Mouse (Mus musculus): ENCODE data around the gene Casc3. TPM values are rescaled to one million over a fixed set of nuclear protein-coding genes. Genes with fewer than 3 reads are reported as not detected.

Gene Casc3
- polyA plus RNA-seq, 1 experiment from 2014 or later = 59.9 TPM

- no peaks in the 10 kb centered on the region for H3K27me3 ChIP-seq (ENCODE audit: control insufficient read depth, insufficient read depth, low read length)
- ATAC-seq (replicated peaks; ENCODE audit: low FRiP score) = no peak
- H3K27ac ChIP-seq (ENCODE audit: low read depth, low read length) = no peak overlapping the region
Observed at GRCm38 (mm10) chr11:98872040-98872439, 67.3 kb downstream of the Casc3 start.

GRCm38 (mm10) chr11:98873900-98874299 lies 69.2 kb downstream of the Casc3 start:
- no peak for DNase-seq (ENCODE audit: low spot score)
- Histone ChIP-seq H3K4me1 (replicated peaks; ENCODE audit: control insufficient read depth, insufficient read depth, low read length) (no peaks in the 10 kb centered on the region), H3K9ac (ENCODE audit: low read length) (no peak overlapping the region), H3K9me3 (ENCODE audit: control insufficient read depth, low read length) (no peaks in the 10 kb centered on the region), H3K4me2 (ENCODE audit: low read depth, low read length, severe bottlenecking) (no peak overlapping the region), H3K4me3 (ENCODE audit: low read depth, low read length) (no peak overlapping the region), H3K27me3 (ENCODE audit: control insufficient read depth, insufficient read depth, low read length) (no peaks in the 10 kb centered on the region), H3K27ac (ENCODE audit: low read depth, low read length) (no peak overlapping the region), H3K36me3 (ENCODE audit: control insufficient read depth, insufficient read depth, low read length) (no peaks in the 10 kb centered on the region)
- WGBS = 95% methylated on average over 9 of the region's 9 CpGs
- ATAC-seq (replicated peaks; ENCODE audit: low FRiP score) = no peak

More at GRCm38 (mm10) chr11:98872040-98872439, 67.3 kb downstream of the Casc3 start:
- no peak overlapping the region for H3K9ac ChIP-seq (ENCODE audit: low read length)
- no peaks in the 10 kb centered on the region for H3K36me3 ChIP-seq (ENCODE audit: control insufficient read depth, insufficient read depth, low read length)
- 67% methylated on average over 4 of the region's 4 CpGs for WGBS
- no peak overlapping the region for H3K4me3 ChIP-seq (ENCODE audit: low read depth, low read length)
- H3K4me1 ChIP-seq (replicated peaks; ENCODE audit: control insufficient read depth, insufficient read depth, low read length) = no peaks in the 10 kb centered on the region
- H3K4me2 ChIP-seq (ENCODE audit: low read depth, low read length, severe bottlenecking) = no peak overlapping the region
- DNase-seq (ENCODE audit: low spot score) = no peak
- no peaks in the 10 kb centered on the region for H3K9me3 ChIP-seq (ENCODE audit: control insufficient read depth, low read length)

GRCm38 (mm10) chr11:98877001-98877400 lies 72.3 kb downstream of the Casc3 start:
- Histone ChIP-seq H3K27ac (ENCODE audit: low read depth, low read length) (no peak overlapping the region), H3K4me1 (replicated peaks; ENCODE audit: control insufficient read depth, insufficient read depth, low read length) (no peaks in the 10 kb centered on the region), H3K27me3 (ENCODE audit: control insufficient read depth, insufficient read depth, low read length) (no peaks in the 10 kb centered on the region), H3K9ac (ENCODE audit: low read length) (no peak overlapping the region), H3K4me2 (ENCODE audit: low read depth, low read length, severe bottlenecking) (no peak overlapping the region), H3K4me3 (ENCODE audit: low read depth, low read length) (no peak overlapping the region), H3K36me3 (ENCODE audit: control insufficient read depth, insufficient read depth, low read length) (no peaks in the 10 kb centered on the region), H3K9me3 (ENCODE audit: control insufficient read depth, low read length) (no peaks in the 10 kb centered on the region)
- DNase-seq (ENCODE audit: low spot score) (no peak), ATAC-seq (replicated peaks; ENCODE audit: low FRiP score) (no peak)
- WGBS = 80% methylated on average over 9 of the region's 9 CpGs

Other genes starting within 250 kb of the Casc3 start
- gene Ormdl3, start 217.5 kb upstream of the Casc3 start, polyA plus RNA-seq (2014; fragmentation: Nextera tagmentation; extraction: Ambion mirVana) = 8.6 and 11.2 TPM in 2 replicates
- gene Lrrc3c, start 206.6 kb upstream of the Casc3 start, polyA plus RNA-seq (2014; fragmentation: Nextera tagmentation; extraction: Ambion mirVana) = not detected in 2 replicates
- 0.96 and 1.5 TPM in 2 replicates for gene Gm12355, start 179.2 kb upstream of the Casc3 start, polyA plus RNA-seq (2014; fragmentation: Nextera tagmentation; extraction: Ambion mirVana)
- not detected in 2 replicates for gene Gsdma3, start 178.5 kb upstream of the Casc3 start, polyA plus RNA-seq (2014; fragmentation: Nextera tagmentation; extraction: Ambion mirVana)
- gene Gsdma2, start 158.1 kb upstream of the Casc3 start, polyA plus RNA-seq (2014; fragmentation: Nextera tagmentation; extraction: Ambion mirVana) = not detected in 2 replicates
- gene Gsdma, start 140.6 kb upstream of the Casc3 start, polyA plus RNA-seq (2014; fragmentation: Nextera tagmentation; extraction: Ambion mirVana) = not detected in 2 replicates
- 208 and 220 TPM in 2 replicates for gene Psmd3, start 122.4 kb upstream of the Casc3 start, polyA plus RNA-seq (2014; fragmentation: Nextera tagmentation; extraction: Ambion mirVana)
- not detected in 2 replicates for gene Csf3, start 103.6 kb upstream of the Casc3 start, polyA plus RNA-seq (2014; fragmentation: Nextera tagmentation; extraction: Ambion mirVana)
- gene Med24, start 75.5 kb upstream of the Casc3 start, polyA plus RNA-seq (2014; fragmentation: Nextera tagmentation; extraction: Ambion mirVana) = 75.9 and 76.6 TPM in 2 replicates
- 35.9 and 36.9 TPM in 2 replicates for gene Thra, start 64.3 kb upstream of the Casc3 start, polyA plus RNA-seq (2014; fragmentation: Nextera tagmentation; extraction: Ambion mirVana)
- 1.0 and 1.6 TPM in 2 replicates for gene Nr1d1, start 29.6 kb upstream of the Casc3 start, polyA plus RNA-seq (2014; fragmentation: Nextera tagmentation; extraction: Ambion mirVana)
- 24.0 and 28.4 TPM in 2 replicates for gene Msl1, start 9.4 kb upstream of the Casc3 start, polyA plus RNA-seq (2014; fragmentation: Nextera tagmentation; extraction: Ambion mirVana)
- gene Rapgefl1, start 31.9 kb downstream of the Casc3 start, polyA plus RNA-seq (2014; fragmentation: Nextera tagmentation; extraction: Ambion mirVana) = 2.0 and 2.5 TPM in 2 replicates
- 5.5 and 6.3 TPM in 2 replicates for gene Wipf2, start 58.7 kb downstream of the Casc3 start, polyA plus RNA-seq (2014; fragmentation: Nextera tagmentation; extraction: Ambion mirVana)
- 52.8 and 54.7 TPM in 2 replicates for gene Cdc6, start 102.9 kb downstream of the Casc3 start, polyA plus RNA-seq (2014; fragmentation: Nextera tagmentation; extraction: Ambion mirVana)
- 23.3 and 25.2 TPM in 2 replicates for gene Rara, start 122.9 kb downstream of the Casc3 start, polyA plus RNA-seq (2014; fragmentation: Nextera tagmentation; extraction: Ambion mirVana)
- 0.23 TPM in 1 of 2 replicates, not detected in the other for gene Gjd3, start 178.1 kb downstream of the Casc3 start, polyA plus RNA-seq (2014; fragmentation: Nextera tagmentation; extraction: Ambion mirVana)
- gene Top2a, start 219.3 kb downstream of the Casc3 start, polyA plus RNA-seq (2014; fragmentation: Nextera tagmentation; extraction: Ambion mirVana) = 446 and 476 TPM in 2 replicates
- gene Igfbp4, start 236.3 kb downstream of the Casc3 start, polyA plus RNA-seq (2014; fragmentation: Nextera tagmentation; extraction: Ambion mirVana) = 246 and 252 TPM in 2 replicates

Measured in forebrain, embryonic 11.5 days (tissue).